Mouse (Mus musculus) ES-Bruce4 (cell line): ENCODE results near the gene Gm20532.

Source experiments
- CTCF ChIP-seq: IDR thresholded peaks from one replicate; pipeline ENCODE4 v1.8.1; 2011; ENCODE audit warnings: low read depth, low read length
- EP300 ChIP-seq: IDR thresholded peaks from 2 replicates; pipeline ENCODE4 v1.6.1; 2011; ENCODE audit warnings: low read depth, low read length; ENCODE audit not compliant: insufficient read depth
- POLR2A ChIP-seq: IDR thresholded peaks from one replicate; pipeline ENCODE4 v1.8.1; 2011; ENCODE audit warnings: low read length; ENCODE audit not compliant: insufficient read depth

DNA sequence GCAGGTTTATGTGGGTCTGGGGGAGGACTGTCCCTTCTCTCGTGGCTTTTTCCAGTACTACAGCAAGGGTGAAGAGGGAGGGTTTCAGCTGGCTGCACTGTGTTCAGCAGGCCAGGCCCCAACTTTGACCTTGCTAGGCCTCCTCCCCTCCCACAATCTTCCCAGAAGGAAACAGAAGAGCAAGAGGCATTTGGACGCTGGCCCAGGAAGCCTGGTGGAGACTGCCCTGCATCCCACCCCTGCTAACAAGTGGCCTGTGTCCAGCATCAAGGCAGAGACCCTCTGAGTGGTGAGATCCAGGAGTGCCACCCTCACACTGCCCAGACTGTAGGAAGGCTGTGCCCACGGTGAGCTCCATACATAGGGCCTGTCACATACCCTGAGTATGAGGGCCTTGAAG is 42.2 kb upstream of the Gm20532 start:
- no peak for TF ChIP-seq CTCF
- no peak for TF ChIP-seq EP300
- no peak for TF ChIP-seq POLR2A
